Mouse (Mus musculus) heart, postnatal 0 days (tissue): Measurements from ENCODE around the gene Bloc1s5. TPM values are rescaled to one million over a fixed set of nuclear protein-coding genes. Genes with fewer than 3 reads are reported as not detected.

Experiments
- ATAC-seq: fragments of 200-750 bp; cut with Nextera tagmentation; 2 replicates; pipeline ENCODE4 v1.8.0; 2017; ENCODE audit warnings: low read depth, moderate number of reproducible peaks, moderate library complexity; ENCODE audit not compliant: insufficient read depth
- DNase-seq: peaks from one replicate; pipeline ENCODE4 v3.0.0-alpha.2; 2016; ENCODE audit warnings: low spot score
- H3K27ac ChIP-seq: fragments of 300-500 bp; sonication (generic); 2 replicates; pipeline ENCODE4 v1.5.1; 2014; ENCODE audit warnings: low read depth, mild to moderate bottlenecking
- H3K27me3 ChIP-seq: fragments of 300-500 bp; sonication (generic); 2 replicates; pipeline ENCODE4 v1.6.1; 2014; ENCODE audit warnings: low read length, mixed read lengths; ENCODE audit not compliant: control insufficient read depth, insufficient read depth
- H3K36me3 ChIP-seq: fragments of 300-500 bp; sonication (generic); replicated peaks from 2 replicates; pipeline ENCODE4 v1.6.1; 2014; ENCODE audit warnings: low read length, mixed read lengths; ENCODE audit not compliant: control insufficient read depth, insufficient read depth
- H3K4me1 ChIP-seq: fragments of 300-500 bp; sonication (generic); 2 replicates; pipeline ENCODE4 v1.6.1; 2014; ENCODE audit warnings: antibody characterized with exemption; ENCODE audit not compliant: control insufficient read depth, insufficient read depth
- H3K4me2 ChIP-seq: fragments of 300-500 bp; sonication (generic); 2 replicates; pipeline ENCODE4 v1.6.1; 2014; ENCODE audit warnings: low read depth, mild to moderate bottlenecking, low read length, moderate library complexity
- H3K4me3 ChIP-seq: fragments of 300-500 bp; sonication (generic); 2 replicates; pipeline ENCODE4 v1.5.1; 2014; ENCODE audit warnings: low read depth, low read length
- H3K9ac ChIP-seq: fragments of 300-500 bp; sonication (generic); replicated peaks from 2 replicates; pipeline ENCODE4 v1.6.1; 2014; ENCODE audit warnings: low read depth, low read length, mixed read lengths
- H3K9me3 ChIP-seq: fragments of 300-500 bp; sonication (generic); replicated peaks from 2 replicates; pipeline ENCODE4 v1.6.1; 2016; ENCODE audit warnings: low read length; ENCODE audit not compliant: control insufficient read depth
- CTCF ChIP-seq: IDR thresholded peaks from 2 replicates; pipeline ENCODE4 v1.5.1; 2016; ENCODE audit warnings: antibody characterized with exemption, control low read depth, low read depth
- EP300 ChIP-seq: IDR thresholded peaks from 2 replicates; pipeline ENCODE4 v1.6.1; 2016; ENCODE audit warnings: antibody characterized with exemption, low read depth
- WGBS: fragments of 180-500 bp; shearing (Covaris S2); extraction: QIAGEN DNeasy Blood & Tissue Kit; methylation state at CpG from one replicate; pipeline ENCODE4 v1.1.7; 2014; 5-methylcytosine and 5-hydroxymethylcytosine counted together
- polyA plus RNA-seq: library from polyadenylated mRNA; unstranded; fragments of >200 nt; fragmentation: Nextera tagmentation; extraction: Ambion mirVana; gene quantifications from 2 replicates; pipeline ENCODE4 v1.2.1, GENCODE M21; 2015
- total RNA-seq: library from RNA; depleted of rRNA; stranded (reverse); fragments of >200 nt; gene quantifications from 2 replicates; pipeline ENCODE4 v1.2.3, GENCODE M21; 2014; ENCODE audit warnings: low replicate concordance; rRNA removed

Bloc1s5 gene
- total and polyA plus RNA-seq, 2 experiments from 2014 or later = 10.4 to 17.1 TPM

DNA sequence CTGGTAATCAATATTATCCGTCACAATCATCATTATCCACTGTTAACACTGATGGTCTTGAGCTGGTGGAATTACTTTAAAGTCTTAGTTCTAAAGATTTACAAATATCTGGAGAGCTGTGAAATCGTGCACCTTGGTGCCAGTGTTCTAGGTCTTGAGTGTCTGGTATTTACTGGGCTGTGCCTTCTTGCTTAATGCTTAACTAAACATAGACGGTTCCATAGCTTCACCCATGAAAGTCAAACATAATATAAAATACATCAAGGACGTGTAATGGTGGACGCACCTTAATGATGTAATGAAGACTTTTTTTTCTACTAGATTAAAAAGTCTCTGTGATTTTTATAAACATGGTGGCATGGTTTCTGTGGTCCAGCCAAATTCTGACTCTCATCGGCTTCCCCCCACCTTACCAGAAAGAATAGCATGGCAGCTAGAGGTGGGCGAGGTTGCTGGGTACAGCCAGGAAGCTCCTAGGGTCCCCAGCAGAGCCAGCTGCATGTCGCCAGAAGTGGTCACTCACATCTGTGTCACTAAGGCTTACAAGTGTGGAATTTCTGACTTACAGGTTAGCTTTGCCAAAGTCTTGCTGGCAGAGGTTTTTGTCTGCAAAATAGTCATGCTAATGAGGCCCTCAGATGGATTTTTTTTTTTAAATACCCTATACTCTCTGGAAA, 90.0 kb downstream of the Bloc1s5 start:
- no peak for ATAC-seq
- Histone ChIP-seq H3K36me3 (no peaks in the 10 kb centered on the region), H3K4me3 (no peak overlapping the region), H3K4me1 (no peaks in the 10 kb centered on the region; the same call in 1 of the 2 replicates), H3K27ac (no peak overlapping the region), H3K9ac (no peak overlapping the region), H3K27me3 (no peaks in the 10 kb centered on the region), H3K4me2 (no peak overlapping the region), H3K9me3 (no peaks in the 10 kb centered on the region)
- DNase-seq = no peak
- TF ChIP-seq EP300 (no peak), CTCF (no peak)
- 79% methylated on average over 8 of the region's 8 CpGs for WGBS

DNA sequence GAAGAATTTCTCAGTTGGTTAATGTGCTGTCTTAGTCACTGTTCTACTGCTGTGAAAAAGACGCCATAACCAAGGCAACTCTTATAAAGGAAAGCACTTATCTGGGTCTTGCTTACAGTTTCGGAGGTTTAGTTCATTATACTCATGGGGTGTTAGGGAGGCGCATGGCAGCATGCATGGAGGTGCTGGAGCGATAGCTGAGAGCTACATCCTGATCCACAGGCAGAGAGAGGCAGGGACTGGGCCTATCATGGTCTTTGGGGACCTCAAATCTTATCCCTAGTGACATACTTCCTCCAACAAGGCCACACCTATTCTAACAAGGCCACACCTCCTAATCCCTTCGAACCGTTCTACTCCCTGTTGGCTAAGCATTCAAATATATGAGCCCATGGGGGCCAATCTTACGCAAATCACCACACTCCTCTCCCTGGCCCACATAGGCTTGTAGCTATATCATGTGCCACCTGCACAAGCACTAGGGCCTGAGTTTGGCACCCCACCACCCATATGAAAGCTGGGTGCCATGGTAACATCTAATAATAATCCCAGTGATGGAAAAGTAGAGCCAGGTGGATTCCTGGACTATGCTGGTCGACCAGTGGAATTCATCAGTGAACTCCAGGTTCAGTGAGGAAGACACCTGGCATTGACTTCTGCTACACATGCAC, 91.3 kb downstream of the Bloc1s5 start:
- Histone ChIP-seq H3K36me3 (no peaks in the 10 kb centered on the region), H3K9me3 (no peaks in the 10 kb centered on the region), H3K27me3 (no peaks in the 10 kb centered on the region), H3K9ac (no peak overlapping the region), H3K4me1 (no peaks in the 10 kb centered on the region; the same call in 1 of the 2 replicates), H3K27ac (no peak overlapping the region), H3K4me2 (no peak overlapping the region), H3K4me3 (no peak overlapping the region)
- ATAC-seq = no peak
- 83% methylated on average over 8 of the region's 8 CpGs for WGBS
- DNase-seq = no peak
- TF ChIP-seq EP300 = no peak
- TF ChIP-seq CTCF = no peak

Other genes with a start within 250 kb of the Bloc1s5 start
- gene Txndc5, start 106.3 kb downstream of the Bloc1s5 start, total RNA-seq = 111 and 127 TPM in 2 replicates
- gene Txndc5, start 106.3 kb downstream of the Bloc1s5 start, polyA plus RNA-seq = 78.8 and 80.1 TPM in 2 replicates
- gene Eef1e1, start 23.9 kb upstream of the Bloc1s5 start, total RNA-seq = 11.0 and 15.3 TPM in 2 replicates
- gene Eef1e1, start 23.9 kb upstream of the Bloc1s5 start, polyA plus RNA-seq = 21.9 and 22.1 TPM in 2 replicates